Mouse (Mus musculus): ENCODE data around the gene Jmjd1c. TPM values are rescaled to one million over a fixed set of nuclear protein-coding genes. Genes with fewer than 3 reads are reported as not detected.

Gene Jmjd1c
- polyA plus RNA-seq, 1 experiment from 2014 or later: 10.9 TPM

DNA sequence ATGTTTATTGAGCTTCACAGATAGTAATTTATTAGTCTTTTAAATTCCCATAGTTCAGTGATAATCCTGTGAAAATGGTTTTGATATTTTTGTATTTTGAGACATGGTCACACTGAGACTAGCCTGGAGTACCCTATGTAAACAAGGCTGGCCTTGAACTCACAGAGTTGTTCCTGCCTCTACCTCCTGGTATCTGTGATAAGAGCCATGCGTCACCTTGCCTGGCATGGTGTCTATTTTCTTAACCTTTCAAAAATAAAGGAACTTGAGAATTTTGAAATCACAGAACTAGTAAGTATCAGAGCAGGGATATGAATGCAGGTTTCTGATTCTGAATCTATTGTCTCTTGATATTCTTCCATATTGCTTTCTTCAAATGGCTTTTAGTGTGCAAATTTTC, 35.8 kb downstream of the Jmjd1c start:
- Histone ChIP-seq H3K36me3 (ENCODE audit: control insufficient read depth, insufficient read depth) (no peaks in the 10 kb centered on the region), H3K9ac (ENCODE audit: low read depth, low read length) (no peak overlapping the region), H3K4me2 (ENCODE audit: low read depth, low read length) (no peak overlapping the region), H3K27me3 (ENCODE audit: control insufficient read depth, insufficient read depth, low read depth, low read length) (peaks cover 15% of the 10 kb centered on the region), H3K9me3 (replicated peaks; ENCODE audit: control insufficient read depth, low read length) (no peaks in the 10 kb centered on the region), H3K27ac (ENCODE audit: low read length) (no peak overlapping the region), H3K4me1 (ENCODE audit: control insufficient read depth, low read depth, low read length) (peaks cover 7% of the 10 kb centered on the region), H3K4me3 (ENCODE audit: low read depth, low read length) (no peak overlapping the region)
- 36% methylated on average over 1 of the region's 1 CpGs for WGBS (ENCODE audit: insufficient replicate concordance)
- ATAC-seq (ENCODE audit: low read depth): no peak

DNA sequence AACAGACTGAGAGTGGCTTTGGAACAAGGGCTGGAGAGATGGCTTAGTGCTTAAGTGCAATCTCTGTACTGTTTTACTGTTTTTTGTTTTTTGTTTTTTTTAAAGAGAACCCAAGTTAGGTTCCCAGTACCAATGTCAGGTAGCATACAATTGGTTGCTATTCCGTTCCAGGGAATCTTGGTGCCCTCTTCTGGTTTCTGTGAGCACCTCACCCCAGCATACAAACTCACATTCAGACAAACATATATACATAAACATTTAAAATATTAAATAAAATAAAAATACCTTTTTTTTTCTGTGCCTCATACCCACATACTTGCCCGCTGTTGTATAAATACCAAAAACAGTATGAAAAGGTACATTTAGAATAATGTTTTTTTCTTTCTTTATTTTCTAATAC, 38.4 kb downstream of the Jmjd1c start:
- no peaks in the 10 kb centered on the region for H3K9me3 ChIP-seq (replicated peaks; ENCODE audit: control insufficient read depth, low read length)
- no peaks in the 10 kb centered on the region for H3K27me3 ChIP-seq (ENCODE audit: control insufficient read depth, insufficient read depth, low read depth, low read length)
- H3K27ac ChIP-seq (ENCODE audit: low read length): no peak overlapping the region
- 85% methylated on average over 2 of the region's 2 CpGs for WGBS (ENCODE audit: insufficient replicate concordance)
- no peak overlapping the region for H3K9ac ChIP-seq (ENCODE audit: low read depth, low read length)
- no peak for ATAC-seq (ENCODE audit: low read depth)
- H3K36me3 ChIP-seq (ENCODE audit: control insufficient read depth, insufficient read depth): no peaks in the 10 kb centered on the region
- no peaks in the 10 kb centered on the region; the same call in 1 of the 2 replicates for H3K4me1 ChIP-seq (ENCODE audit: control insufficient read depth, low read depth, low read length)
- H3K4me3 ChIP-seq (ENCODE audit: low read depth, low read length): no peak overlapping the region
- no peak overlapping the region for H3K4me2 ChIP-seq (ENCODE audit: low read depth, low read length)

DNA sequence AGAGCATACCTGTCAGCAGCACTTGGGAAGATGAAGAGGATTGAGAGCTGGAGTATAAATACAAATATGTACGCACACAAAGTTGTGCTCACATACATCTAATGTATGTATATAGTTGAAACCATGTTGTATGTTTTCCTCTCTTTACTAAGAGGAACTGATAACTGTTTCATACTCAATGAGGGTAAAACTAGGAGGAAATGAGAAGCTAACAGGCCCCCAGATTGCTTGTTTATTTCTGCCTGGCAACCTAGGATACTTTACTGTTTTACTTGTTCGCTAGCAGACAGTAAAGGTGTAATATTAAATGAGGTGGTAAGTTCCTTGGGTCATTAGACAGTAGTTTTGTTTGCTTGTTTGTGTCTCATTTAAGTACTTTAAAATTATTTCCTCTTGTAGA, 41.5 kb downstream of the Jmjd1c start:
- 71% methylated on average over 2 of the region's 2 CpGs for WGBS (ENCODE audit: insufficient replicate concordance)
- Histone ChIP-seq H3K4me1 (ENCODE audit: control insufficient read depth, low read depth, low read length) (no peaks in the 10 kb centered on the region), H3K4me2 (ENCODE audit: low read depth, low read length) (no peak overlapping the region), H3K4me3 (ENCODE audit: low read depth, low read length) (no peak overlapping the region), H3K9ac (ENCODE audit: low read depth, low read length) (no peak overlapping the region), H3K9me3 (replicated peaks; ENCODE audit: control insufficient read depth, low read length) (no peaks in the 10 kb centered on the region), H3K27me3 (ENCODE audit: control insufficient read depth, insufficient read depth, low read depth, low read length) (no peaks in the 10 kb centered on the region), H3K27ac (ENCODE audit: low read length) (no peak overlapping the region), H3K36me3 (ENCODE audit: control insufficient read depth, insufficient read depth) (no peaks in the 10 kb centered on the region)
- no peak for ATAC-seq (ENCODE audit: low read depth)

DNA sequence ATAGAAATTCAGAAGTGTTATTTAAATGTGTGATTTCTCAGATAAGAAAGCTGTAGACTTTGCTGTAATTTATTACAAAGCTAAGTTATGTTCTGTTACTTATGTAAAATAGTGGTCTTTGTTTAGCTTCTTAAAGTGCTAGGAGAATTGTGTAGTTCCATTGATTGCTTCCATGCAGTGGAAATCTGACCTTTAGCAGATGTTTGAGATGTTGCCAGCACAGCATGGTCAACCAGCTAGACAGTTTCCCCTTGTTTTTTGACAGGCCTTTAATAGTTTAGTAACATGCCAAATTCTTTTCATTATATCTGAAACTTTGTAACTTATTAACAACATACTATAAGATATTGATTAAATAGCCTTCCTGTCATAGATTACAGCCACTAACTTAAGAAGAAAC, 47.7 kb downstream of the Jmjd1c start:
- no peak for ATAC-seq (ENCODE audit: low read depth)
- Histone ChIP-seq H3K9ac (ENCODE audit: low read depth, low read length) (no peak overlapping the region), H3K4me1 (ENCODE audit: control insufficient read depth, low read depth, low read length) (no peaks in the 10 kb centered on the region), H3K4me3 (ENCODE audit: low read depth, low read length) (no peak overlapping the region), H3K27me3 (ENCODE audit: control insufficient read depth, insufficient read depth, low read depth, low read length) (no peaks in the 10 kb centered on the region), H3K4me2 (ENCODE audit: low read depth, low read length) (no peak overlapping the region), H3K9me3 (replicated peaks; ENCODE audit: control insufficient read depth, low read length) (no peaks in the 10 kb centered on the region), H3K36me3 (ENCODE audit: control insufficient read depth, insufficient read depth) (no peaks in the 10 kb centered on the region), H3K27ac (ENCODE audit: low read length) (no peak overlapping the region)

DNA sequence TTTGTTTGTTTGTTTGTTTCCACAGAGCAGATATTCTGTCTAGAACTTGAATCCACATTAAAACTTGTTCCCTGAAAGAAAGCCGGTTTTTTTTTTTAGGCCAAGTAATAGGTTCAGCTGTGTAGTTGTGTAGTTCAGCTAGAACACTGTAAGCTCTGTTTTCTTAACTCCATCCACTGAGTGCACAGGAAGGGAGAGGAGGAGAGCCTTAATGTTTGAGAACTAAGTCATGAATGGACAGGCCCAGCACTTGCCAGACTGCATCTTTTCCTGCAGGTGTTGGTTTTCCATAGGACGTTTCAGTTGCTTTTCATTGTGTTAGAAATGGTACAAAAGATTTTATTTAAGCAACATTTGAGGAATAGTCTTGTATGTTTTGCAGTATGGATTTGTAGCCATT, 48.3 kb downstream of the Jmjd1c start:
- Histone ChIP-seq H3K4me2 (ENCODE audit: low read depth, low read length) (no peak overlapping the region), H3K4me3 (ENCODE audit: low read depth, low read length) (no peak overlapping the region), H3K9ac (ENCODE audit: low read depth, low read length) (no peak overlapping the region), H3K27ac (ENCODE audit: low read length) (no peak overlapping the region), H3K4me1 (ENCODE audit: control insufficient read depth, low read depth, low read length) (no peaks in the 10 kb centered on the region), H3K36me3 (ENCODE audit: control insufficient read depth, insufficient read depth) (no peaks in the 10 kb centered on the region), H3K27me3 (ENCODE audit: control insufficient read depth, insufficient read depth, low read depth, low read length) (no peaks in the 10 kb centered on the region), H3K9me3 (replicated peaks; ENCODE audit: control insufficient read depth, low read length) (no peaks in the 10 kb centered on the region)
- ATAC-seq (ENCODE audit: low read depth): no peak
- 66% methylated on average over 2 of the region's 2 CpGs for WGBS (ENCODE audit: insufficient replicate concordance)

- Histone ChIP-seq H3K27ac (ENCODE audit: low read length) (no peak overlapping the region), H3K9me3 (replicated peaks; ENCODE audit: control insufficient read depth, low read length) (no peaks in the 10 kb centered on the region), H3K4me2 (ENCODE audit: low read depth, low read length) (no peak overlapping the region), H3K9ac (ENCODE audit: low read depth, low read length) (no peak overlapping the region), H3K4me3 (ENCODE audit: low read depth, low read length) (no peak overlapping the region), H3K4me1 (ENCODE audit: control insufficient read depth, low read depth, low read length) (no peaks in the 10 kb centered on the region), H3K36me3 (ENCODE audit: control insufficient read depth, insufficient read depth) (no peaks in the 10 kb centered on the region), H3K27me3 (ENCODE audit: control insufficient read depth, insufficient read depth, low read depth, low read length) (no peaks in the 10 kb centered on the region)
- ATAC-seq (ENCODE audit: low read depth): no peak
- 46% methylated on average over 4 of the region's 4 CpGs for WGBS (ENCODE audit: insufficient replicate concordance)
Measured at GRCm38 (mm10) chr10:67145623-67146022, 49.7 kb downstream of the Jmjd1c start.

GRCm38 (mm10) chr10:67151766-67152165, 55.8 kb downstream of the Jmjd1c start:
- no peak for ATAC-seq (ENCODE audit: low read depth)
- H3K9me3 ChIP-seq (replicated peaks; ENCODE audit: control insufficient read depth, low read length): no peaks in the 10 kb centered on the region
- no peak overlapping the region for H3K9ac ChIP-seq (ENCODE audit: low read depth, low read length)
- no peak overlapping the region for H3K27ac ChIP-seq (ENCODE audit: low read length)
- H3K4me1 ChIP-seq (ENCODE audit: control insufficient read depth, low read depth, low read length): no peaks in the 10 kb centered on the region
- H3K27me3 ChIP-seq (ENCODE audit: control insufficient read depth, insufficient read depth, low read depth, low read length): no peaks in the 10 kb centered on the region
- no peaks in the 10 kb centered on the region for H3K36me3 ChIP-seq (ENCODE audit: control insufficient read depth, insufficient read depth)
- no peak overlapping the region for H3K4me2 ChIP-seq (ENCODE audit: low read depth, low read length)
- no peak overlapping the region for H3K4me3 ChIP-seq (ENCODE audit: low read depth, low read length)
- 76% methylated on average over 3 of the region's 3 CpGs for WGBS (ENCODE audit: insufficient replicate concordance)

DNA sequence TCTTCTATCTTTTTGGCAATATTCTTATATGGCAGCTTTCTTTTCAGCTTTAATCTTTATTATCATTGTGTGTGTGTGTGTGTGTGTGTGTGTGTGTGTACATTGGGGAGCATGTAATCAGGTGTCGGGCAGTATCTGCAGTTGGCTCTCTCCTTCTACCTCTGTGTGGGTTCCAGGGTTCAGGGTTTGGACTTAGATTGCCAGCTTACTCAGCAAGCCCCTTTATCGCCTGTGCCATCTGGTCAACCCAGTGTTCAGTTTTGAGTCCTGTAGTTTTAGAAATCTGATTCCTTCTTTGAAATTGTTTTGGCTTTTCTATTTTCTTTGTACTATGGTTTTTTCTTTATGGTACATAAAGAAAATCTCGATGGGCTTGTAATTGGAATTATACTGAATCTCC, 58.7 kb downstream of the Jmjd1c start:
- H3K4me3 ChIP-seq (ENCODE audit: low read depth, low read length): no peak overlapping the region
- H3K36me3 ChIP-seq (ENCODE audit: control insufficient read depth, insufficient read depth): no peaks in the 10 kb centered on the region
- no peak overlapping the region for H3K9ac ChIP-seq (ENCODE audit: low read depth, low read length)
- 48% methylated on average over 3 of the region's 3 CpGs for WGBS (ENCODE audit: insufficient replicate concordance)
- no peaks in the 10 kb centered on the region for H3K9me3 ChIP-seq (replicated peaks; ENCODE audit: control insufficient read depth, low read length)
- no peak overlapping the region for H3K4me2 ChIP-seq (ENCODE audit: low read depth, low read length)
- H3K27me3 ChIP-seq (ENCODE audit: control insufficient read depth, insufficient read depth, low read depth, low read length): no peaks in the 10 kb centered on the region
- H3K4me1 ChIP-seq (ENCODE audit: control insufficient read depth, low read depth, low read length): no peaks in the 10 kb centered on the region
- ATAC-seq (ENCODE audit: low read depth): no peak
- no peak overlapping the region for H3K27ac ChIP-seq (ENCODE audit: low read length)

DNA sequence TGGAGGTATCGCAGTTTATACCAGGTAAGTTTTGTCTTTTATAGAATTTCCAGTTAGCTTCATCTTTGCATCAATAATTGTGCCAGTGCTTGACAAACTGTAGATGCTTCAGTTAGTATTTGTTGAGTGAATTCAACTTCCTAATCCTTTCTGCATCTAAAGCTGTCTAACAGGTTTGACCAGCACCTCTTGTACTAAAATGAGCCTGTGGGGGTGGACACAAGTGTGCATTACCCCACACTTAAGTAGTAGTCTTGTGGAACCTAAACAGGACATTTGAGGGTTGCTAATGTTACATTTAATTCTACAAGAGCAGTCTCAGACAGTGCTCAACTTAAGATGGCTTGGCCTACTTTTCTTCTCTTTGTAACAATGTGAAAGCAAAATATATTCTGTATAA, 78.1 kb downstream of the Jmjd1c start:
- WGBS (ENCODE audit: insufficient replicate concordance): 82% methylated on average over 1 of the region's 1 CpGs
- H3K4me3 ChIP-seq (ENCODE audit: low read depth, low read length): no peak overlapping the region

DNA sequence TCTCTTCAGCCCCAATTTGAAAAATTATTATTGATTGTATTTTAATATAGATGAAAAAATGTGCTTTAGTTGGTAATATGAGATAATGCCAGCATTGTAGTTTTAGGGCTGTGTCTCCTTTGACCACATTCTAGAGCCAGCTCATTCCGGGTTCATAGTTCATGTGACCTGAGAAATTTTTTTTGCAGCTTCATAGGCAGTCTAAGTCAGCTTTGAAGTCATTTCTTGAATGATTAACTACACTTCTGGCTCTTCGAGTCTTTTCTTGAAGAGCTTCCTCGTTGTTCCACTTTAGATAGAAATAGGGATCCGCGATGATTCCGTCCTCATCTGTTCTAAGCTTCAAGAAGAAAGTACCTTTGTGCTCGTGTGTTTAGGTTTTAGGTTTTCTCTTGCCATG, 80.1 kb downstream of the Jmjd1c start:
- 70% methylated on average over 7 of the region's 7 CpGs for WGBS (ENCODE audit: insufficient replicate concordance)
- no peak overlapping the region for H3K9ac ChIP-seq (ENCODE audit: low read depth, low read length)
- no peak overlapping the region for H3K4me3 ChIP-seq (ENCODE audit: low read depth, low read length)
- H3K9me3 ChIP-seq (replicated peaks; ENCODE audit: control insufficient read depth, low read length): no peaks in the 10 kb centered on the region
- peaks cover 20% of the 10 kb centered on the region for H3K4me1 ChIP-seq (ENCODE audit: control insufficient read depth, low read depth, low read length)
- no peaks in the 10 kb centered on the region for H3K36me3 ChIP-seq (ENCODE audit: control insufficient read depth, insufficient read depth)
- H3K4me2 ChIP-seq (ENCODE audit: low read depth, low read length): no peak overlapping the region
- ATAC-seq (ENCODE audit: low read depth): no peak
- H3K27ac ChIP-seq (ENCODE audit: low read length): no peak overlapping the region
- no peaks in the 10 kb centered on the region for H3K27me3 ChIP-seq (ENCODE audit: control insufficient read depth, insufficient read depth, low read depth, low read length)

More for the DNA sequence above, 78.1 kb downstream of the Jmjd1c start:
- Histone ChIP-seq H3K4me2 (ENCODE audit: low read depth, low read length) (no peak overlapping the region), H3K27ac (ENCODE audit: low read length) (no peak overlapping the region), H3K9ac (ENCODE audit: low read depth, low read length) (no peak overlapping the region), H3K36me3 (ENCODE audit: control insufficient read depth, insufficient read depth) (no peaks in the 10 kb centered on the region), H3K27me3 (ENCODE audit: control insufficient read depth, insufficient read depth, low read depth, low read length) (no peaks in the 10 kb centered on the region), H3K9me3 (replicated peaks; ENCODE audit: control insufficient read depth, low read length) (no peaks in the 10 kb centered on the region), H3K4me1 (ENCODE audit: control insufficient read depth, low read depth, low read length) (peaks cover 11% of the 10 kb centered on the region)
- ATAC-seq (ENCODE audit: low read depth): no peak

Data from liver, embryonic 16.5 days (tissue).